Mouse (Mus musculus) left cerebral cortex, adult 2 months (tissue): Measurements from ENCODE around the gene Rnf145. TPM values are rescaled to one million over a fixed set of nuclear protein-coding genes. Genes with fewer than 3 reads are reported as not detected.

ENCODE experiments used
- DNase-seq, 2 experiments: peaks; one replicate each; pipeline ENCODE4 v3.0.0; 2021 to 2022; ENCODE audit warnings: low spot score in 2 of 2, mixed read lengths in 1 of 2; ENCODE audit errors: extremely low spot score in 1 of 2
- H3K27ac ChIP-seq: fragments of 200-600 bp; 2 replicates; pipeline ENCODE4 v1.8.1; 2022
- H3K4me3 ChIP-seq: fragments of 200-600 bp; 2 replicates; pipeline ENCODE4 v1.8.1; 2022
- CTCF ChIP-seq: fragments of 200-600 bp; IDR thresholded peaks from 2 replicates; pipeline ENCODE4 v1.8.1; 2022; ENCODE audit warnings: antibody characterized with exemption, mild to moderate bottlenecking, moderate library complexity
- intact Hi-C: fragments of 180-260 bp; cut with DNase I; formaldehyde crosslinking; loops from one replicate; pipeline ENCODE4 v1.15.1; 2025
- total RNA-seq, 2 experiments: library from RNA; stranded (reverse); gene quantifications; 2 replicates each; pipeline ENCODE4 v1.2.3; 2021

The Rnf145 gene
- total RNA-seq, 2 experiments from 2014 or later, result 82.0 to 97.8 TPM

GRCm38 (mm10) chr11:44494643-44495323 is 24.0 kb upstream of the Rnf145 start:
- no peak for TF ChIP-seq CTCF

GRCm38 (mm10) chr11:44496217-44496616 is 22.5 kb upstream of the Rnf145 start:
- H3K27ac ChIP-seq, result peak overlapping the region; percentile 47; the same call in 1 of the 2 replicates
- no peak for TF ChIP-seq CTCF
- no peak for DNase-seq
- H3K4me3 ChIP-seq, result no peak overlapping the region
- intact Hi-C loops, result no loop called here

More at GRCm38 (mm10) chr11:44494643-44495323, 24.0 kb upstream of the Rnf145 start:
- intact Hi-C loops, result no loop called here
- Histone ChIP-seq H3K4me3 (no peak overlapping the region), H3K27ac (no peak overlapping the region)
- no peak for DNase-seq

GRCm38 (mm10) chr11:44498412-44499272 is 20.1 kb upstream of the Rnf145 start:
- no peak overlapping the region for H3K27ac ChIP-seq
- DNase-seq, result no peak
- TF ChIP-seq CTCF, result no peak
- H3K4me3 ChIP-seq, result no peak overlapping the region
- intact Hi-C loops, result no loop called here

GRCm38 (mm10) chr11:44500966-44501365 is 17.8 kb upstream of the Rnf145 start:
- H3K27ac ChIP-seq, result no peak overlapping the region
- no peak for TF ChIP-seq CTCF
- intact Hi-C loops, result no loop called here
- DNase-seq, result no peak
- no peak overlapping the region for H3K4me3 ChIP-seq

- Histone ChIP-seq H3K4me3 (no peak overlapping the region), H3K27ac (no peak overlapping the region)
- no peak for DNase-seq
- intact Hi-C loops, result no loop called here
- TF ChIP-seq CTCF, result no peak
Observed at GRCm38 (mm10) chr11:44501477-44501876, 17.3 kb upstream of the Rnf145 start.

- no peak overlapping the region for H3K27ac ChIP-seq
- no peak for DNase-seq
- TF ChIP-seq CTCF, result no peak
- intact Hi-C loops, result no loop called here
- no peak overlapping the region for H3K4me3 ChIP-seq
Observed at GRCm38 (mm10) chr11:44502931-44503330, 15.8 kb upstream of the Rnf145 start.

DNA sequence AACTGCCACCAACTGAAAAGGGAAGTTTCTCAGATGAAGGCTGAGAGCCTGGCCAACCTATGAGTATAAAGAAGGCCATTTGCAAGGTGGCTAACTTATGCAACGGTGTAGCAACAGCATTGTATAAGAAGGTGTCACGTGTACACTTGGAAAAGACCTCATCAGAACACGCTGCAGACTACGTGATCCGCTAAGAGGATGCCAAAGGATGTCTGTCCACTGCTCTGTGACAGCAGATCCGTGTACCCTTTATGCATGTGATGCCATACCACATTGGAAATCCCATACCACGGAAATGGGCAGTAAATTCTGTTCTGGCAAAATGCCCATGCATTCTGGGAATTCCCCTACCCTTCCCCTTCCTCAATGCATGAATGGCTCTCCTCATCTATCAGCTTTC is 14.6 kb upstream of the Rnf145 start:
- intact Hi-C loops, result no loop called here
- Histone ChIP-seq H3K4me3 (no peak overlapping the region), H3K27ac (no peak overlapping the region)
- TF ChIP-seq CTCF, result no peak
- no peak for DNase-seq

DNA sequence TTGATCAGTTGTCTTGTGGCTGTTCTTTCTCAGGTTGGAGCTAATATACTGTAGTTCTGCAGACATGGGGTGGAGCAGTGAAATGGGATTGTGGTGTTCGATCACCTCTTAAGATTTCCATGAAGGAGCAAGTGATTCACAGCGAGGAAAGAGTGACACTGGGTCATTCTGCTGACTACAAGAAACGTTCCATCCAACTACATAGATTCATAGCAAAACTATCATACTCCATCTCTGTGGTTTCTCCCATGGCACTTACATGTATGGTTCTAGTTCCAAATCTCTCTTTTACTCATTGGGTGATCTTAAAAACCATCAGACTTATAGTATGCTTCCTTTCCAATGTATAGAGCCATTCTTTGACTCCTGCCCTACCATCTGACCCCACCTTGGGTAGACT is 14.0 kb upstream of the Rnf145 start:
- intact Hi-C loops, result no loop called here
- no peak for DNase-seq
- H3K4me3 ChIP-seq, result no peak overlapping the region
- no peak overlapping the region for H3K27ac ChIP-seq
- no peak for TF ChIP-seq CTCF

GRCm38 (mm10) chr11:44508876-44509275 is 9.9 kb upstream of the Rnf145 start:
- no peak overlapping the region for H3K4me3 ChIP-seq
- intact Hi-C loops, result no loop called here
- no peak overlapping the region for H3K27ac ChIP-seq
- no peak for TF ChIP-seq CTCF
- no peak for DNase-seq

GRCm38 (mm10) chr11:44509906-44510305 is 8.9 kb upstream of the Rnf145 start:
- DNase-seq, result no peak
- no peak for TF ChIP-seq CTCF
- intact Hi-C loops, result no loop called here
- Histone ChIP-seq H3K27ac (no peak overlapping the region), H3K4me3 (no peak overlapping the region)

DNA sequence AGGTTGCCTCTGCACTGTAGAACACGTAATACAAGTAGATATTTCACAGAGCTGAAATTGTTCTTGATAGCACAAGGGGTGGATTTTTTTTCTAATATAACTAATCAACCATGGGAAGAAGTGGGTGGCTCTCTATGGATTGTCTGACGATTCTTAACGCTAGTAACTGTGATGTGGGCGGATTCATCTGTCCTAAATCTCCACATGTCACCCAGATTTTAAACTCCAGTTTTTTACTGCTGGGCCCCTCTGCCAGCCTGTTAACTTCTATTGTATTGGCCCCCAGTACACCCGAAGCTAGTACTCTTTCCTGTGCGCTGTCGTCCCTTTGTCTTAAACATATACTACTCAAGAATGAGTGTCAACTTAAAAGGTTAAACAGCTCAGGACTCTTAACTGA is 8.4 kb upstream of the Rnf145 start:
- no peak for DNase-seq
- intact Hi-C loops, result no loop called here
- Histone ChIP-seq H3K4me3 (no peak overlapping the region), H3K27ac (no peak overlapping the region)
- TF ChIP-seq CTCF, result no peak
